Mouse (Mus musculus) testis, postnatal 14 days (tissue): Measurements from ENCODE around the gene Phgr1.

Source experiments
- DNase-seq: peaks from one replicate; pipeline ENCODE4 v3.0.0; 2021; ENCODE audit warnings: low spot score

Gene Phgr1

GRCm38 (mm10) chr2:118824396-118824795 lies 51.8 kb downstream of the Phgr1 start:
- DNase-seq = no peak
